Mouse (Mus musculus) liver, embryonic 14 days (tissue): Measurements from ENCODE around the gene 1700019N19Rik. TPM values are rescaled to one million over a fixed set of nuclear protein-coding genes. Genes with fewer than 3 reads are reported as not detected.

ENCODE experiments used
- polyA plus RNA-seq: library from polyadenylated mRNA; depleted of rRNA; stranded (reverse); fragments of >200 nt; gene quantifications from 2 replicates; pipeline ENCODE4 v1.2.3, GENCODE M21; 2012; rRNA removed

The 1700019N19Rik gene
- polyA plus RNA-seq, result 0.03 and 0.06 TPM in 2 replicates

DNA sequence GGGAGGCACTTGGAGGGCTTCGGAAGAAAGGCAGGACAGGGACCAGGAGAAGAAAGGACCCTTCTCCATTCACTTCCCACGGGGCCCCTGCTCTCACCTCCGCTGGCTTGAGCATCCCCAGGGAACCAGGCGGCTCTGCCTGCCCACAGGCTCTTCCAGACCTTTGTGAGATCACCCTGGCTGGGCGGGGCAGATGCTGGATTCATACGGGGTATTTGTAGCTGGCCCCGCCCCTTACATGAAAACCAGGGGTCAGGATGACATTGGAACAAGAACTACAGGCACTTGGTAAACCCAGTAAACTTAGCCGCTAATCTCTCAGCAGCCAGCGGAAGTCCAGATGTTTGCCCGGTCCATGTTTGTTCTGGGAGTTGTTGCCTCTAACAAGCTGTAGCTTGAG is at the start of gene 1700019N19Rik:
1700019N19Rik (minus strand) TSS at position 178 of the 400 bp plus-strand sequence.

DNA sequence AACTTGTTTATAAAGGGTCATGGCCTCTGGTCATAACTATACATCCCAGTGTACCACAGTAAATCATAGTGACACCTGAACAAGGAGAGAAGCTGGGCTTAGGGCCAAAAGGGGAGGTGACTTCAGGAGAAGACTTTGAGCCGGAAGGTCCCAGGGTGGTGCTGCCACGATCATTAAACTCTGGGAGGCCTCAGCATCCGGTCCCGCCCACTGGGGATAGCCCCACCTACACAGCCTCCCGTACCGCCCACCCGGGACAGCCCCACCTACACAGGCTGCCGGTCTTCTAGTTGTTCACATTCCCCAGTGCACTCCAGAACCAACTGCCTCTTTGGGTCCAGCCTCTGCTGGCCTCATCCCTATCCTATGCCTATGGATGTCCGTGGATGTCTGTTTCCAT is 34.8 kb downstream of the 1700019N19Rik start, which contains the start of gene Pnliprp2:
Pnliprp2 (plus strand) TSS at position 297 of the 400 bp plus-strand sequence.

Other genes with a start within 250 kb of the 1700019N19Rik start
- gene Pnlip, start 142.0 kb downstream of the 1700019N19Rik start, polyA plus RNA-seq, result not detected in 2 replicates
- 31.0 and 35.4 TPM in 2 replicates for gene Pnliprp1, start 65.6 kb downstream of the 1700019N19Rik start, polyA plus RNA-seq
- gene Pnliprp2, start 34.7 kb downstream of the 1700019N19Rik start, polyA plus RNA-seq, result 2.3 and 2.6 TPM in 2 replicates
- gene Eno4, start 149.0 kb upstream of the 1700019N19Rik start, polyA plus RNA-seq, result 0.05 TPM in 1 of 2 replicates, not detected in the other
- gene Hspa12a, start 149.2 kb upstream of the 1700019N19Rik start, polyA plus RNA-seq, result 0.28 and 0.36 TPM in 2 replicates